9 mouse cellular contexts compared by ENCODE assay signal in genomic region chr4:58508833-58509232, GRCm38 (mm10). TPM values are rescaled to one million over a fixed set of nuclear protein-coding genes. Genes with fewer than 3 reads are reported as not detected.
DNase-seq lines count a peak whose midpoint lies in the region; ATAC-seq and TF ChIP-seq lines count a peak whose summit lies in the region.
"Had no signal": no experiment of that assay in that cellular context is flagged by ENCODE, and none has a peak within 500 bp of the region (broad histone marks: within the 10 kb centered on the region; RNA-seq: fewer than 3 reads in every experiment).

No protein-coding gene starts in this region.

- no peaks in the 10 kb centered on the region for H3K27me3 ChIP-seq in intestine, embryonic 16.5 days (replicated peaks; ENCODE audit: control insufficient read depth, insufficient read depth, low read length)
- H3K27me3 ChIP-seq in intestine, embryonic 15.5 days (replicated peaks): no peaks in the 10 kb centered on the region
- H3K27me3 ChIP-seq in Patski: no peaks in the 10 kb centered on the region

- no peak for TF ChIP-seq POLR2A in embryonic fibroblast, embryonic 13.5 days (IDR thresholded peaks at IDR 0.05; ENCODE audit: low read depth, low read length)

- no peak overlapping the region for H3K9ac ChIP-seq in intestine, embryonic 16.5 days (ENCODE audit: low read depth, low read length)
- H3K9ac ChIP-seq in intestine, embryonic 15.5 days: no peak overlapping the region

- no peak overlapping the region for H3K27ac ChIP-seq in intestine, embryonic 16.5 days (ENCODE audit: low read length)
- H3K27ac ChIP-seq in intestine, embryonic 15.5 days: no peak overlapping the region
- 0 out of 2 replicates have a peak overlapping the region, but pooled peaks have one; percentile 0 for H3K27ac ChIP-seq in embryonic fibroblast, embryonic 13.5 days (ENCODE audit: insufficient read depth, low read length)

- no peak for TF ChIP-seq CTCF in Patski (IDR thresholded peaks at IDR 0.05)
- no peak for TF ChIP-seq CTCF in embryonic fibroblast, embryonic 13.5 days (IDR thresholded peaks at IDR 0.05; ENCODE audit: borderline replicate concordance, insufficient read depth, low read length)

- H3K4me2 ChIP-seq in intestine, embryonic 16.5 days (ENCODE audit: low read depth, low read length): no peak overlapping the region
- no peak overlapping the region for H3K4me2 ChIP-seq in intestine, embryonic 15.5 days (replicated peaks)

- POLR2A ChIA-PET in Patski (lab: Charles Lee): no interaction called here

- CTCF ChIA-PET in Patski (lab: Charles Lee): no interaction called here

- in situ Hi-C loops in Patski (cut with MboI; ENCODE audit: low pct_unique_long_range_greater_than_20kb): no loop called here

- peaks cover 4% of the 10 kb centered on the region for H3K36me3 ChIP-seq in intestine, embryonic 16.5 days (ENCODE audit: control insufficient read depth, insufficient read depth, low read length)
- H3K36me3 ChIP-seq in intestine, embryonic 15.5 days: 0 out of 2 replicates have a peak, but pooled peaks cover 3% of the 10 kb centered on the region

- 67% methylated on average over 7 of the region's 7 CpGs for WGBS in intestine, embryonic 16.5 days
- 67% methylated on average over 7 of the region's 7 CpGs for WGBS in intestine, embryonic 15.5 days

- 0 out of 2 replicates have a peak, but pooled peaks have one; percentile 16 for ATAC-seq in intestine, embryonic 16.5 days
- no peak for ATAC-seq in intestine, embryonic 15.5 days
- no peak for ATAC-seq in Patski

- no peaks in the 10 kb centered on the region for H3K9me3 ChIP-seq in intestine, embryonic 16.5 days (ENCODE audit: control insufficient read depth, low read length)
- no peaks in the 10 kb centered on the region for H3K9me3 ChIP-seq in intestine, embryonic 15.5 days

- DNase-seq in Patski (ENCODE audit: low read depth, low spot score): peak; percentile 22
- DNase-seq in layer of hippocampus, adult 8-10 months (ENCODE audit: low spot score in 2 of 2): peak; percentile 56 to 58
- DNase-seq in adrenal gland, postnatal 36 days: no peak
- no peak for DNase-seq in urinary bladder, postnatal 4 days (ENCODE audit: low spot score in 2 of 2)
- DNase-seq: lung, adult 2 months; thymus, postnatal 4 days had no signal

- peaks cover 22% of the 10 kb centered on the region for H3K4me1 ChIP-seq in intestine, embryonic 16.5 days (ENCODE audit: control insufficient read depth, insufficient read depth, low read length)
- H3K4me1 ChIP-seq in intestine, embryonic 15.5 days (replicated peaks): peaks cover 18% of the 10 kb centered on the region; the same call in 1 of the 2 replicates
- H3K4me1 ChIP-seq in embryonic fibroblast, embryonic 13.5 days (ENCODE audit: control insufficient read depth, insufficient read depth, low read length): peaks cover 5% of the 10 kb centered on the region; the same call in 1 of the 2 replicates

- no peak overlapping the region for H3K4me3 ChIP-seq in intestine, embryonic 16.5 days (ENCODE audit: low read length)
- H3K4me3 ChIP-seq in intestine, embryonic 15.5 days (replicated peaks): no peak overlapping the region
- no peak overlapping the region for H3K4me3 ChIP-seq in embryonic fibroblast, embryonic 13.5 days (ENCODE audit: insufficient read depth, low read length)

RNA-seq across cellular contexts. Expression of gene Lpar1, which starts 44.9 kb away (rescaled TPM):
- 53.4 and 54.1 TPM in 2 replicates for polyA plus RNA-seq in intestine, embryonic 16.5 days (2015; fragmentation: Nextera tagmentation; extraction: Ambion mirVana)
- polyA plus RNA-seq in intestine, embryonic 15.5 days (2015; fragmentation: Nextera tagmentation; extraction: Ambion mirVana): 50.0 and 55.9 TPM in 2 replicates
- polyA plus RNA-seq in Patski (2021): 2.7 TPM
- 52.8 and 67.1 TPM in 2 replicates for polyA plus RNA-seq in embryonic fibroblast, embryonic 13.5 days (2011; ENCODE audit: insufficient read length, low read depth, missing spikeins)
- total RNA-seq in layer of hippocampus, adult 8-10 months (2022): 10 to 100 TPM; 19.0 to 22.7 (median 22.1) TPM
- 10 to 100 TPM; 15.9 to 28.0 TPM for total RNA-seq in adrenal gland, postnatal 36 days (2021)

Comparison
In these comparisons a context has a peak if more than half of its experiments do, and no peak if none do; other contexts are left out.
1. DNase-seq: peak in Patski (single experiment) and layer of hippocampus, adult 8-10 months (2 of 2); none in adrenal gland, postnatal 36 days (0 of 2) and urinary bladder, postnatal 4 days (0 of 2).
2. RNA of gene Lpar1, which starts 44.9 kb away (polyA plus RNA-seq): 52.8 to 67.1 TPM in embryonic fibroblast, embryonic 13.5 days, 50.0 to 55.9 TPM in intestine, embryonic 15.5 days and 53.4 to 54.1 TPM in intestine, embryonic 16.5 days; 2.7 TPM in Patski (single experiment); every median in the first group is over 10 times any median in the second.